Comparison of ENCODE assay signal across 7 mouse cellular contexts in genomic region chr9:21227342-21227741, GRCm38 (mm10). TPM values are rescaled to one million over a fixed set of nuclear protein-coding genes. Genes with fewer than 3 reads are reported as not detected.
DNase-seq lines count a peak whose midpoint lies in the region; ATAC-seq and TF ChIP-seq lines count a peak whose summit lies in the region.

No protein-coding gene starts in this region.

- WGBS in liver, embryonic 16.5 days (ENCODE audit: insufficient replicate concordance) = 17% methylated on average over 16 of the region's 16 CpGs

- peak; percentile 86 for TF ChIP-seq EP300 in ES-Bruce4 (IDR thresholded peaks at IDR 0.05; ENCODE audit: insufficient read depth, low read depth, low read length)

- no peaks in the 10 kb centered on the region for H3K27me3 ChIP-seq in ES-Bruce4 (ENCODE audit: control insufficient read depth, insufficient read depth, low read length, poor library complexity, severe bottlenecking)
- no peaks in the 10 kb centered on the region for H3K27me3 ChIP-seq in liver, embryonic 16.5 days (ENCODE audit: control insufficient read depth, insufficient read depth, low read depth, low read length)

- H3K9me3 ChIP-seq in ES-Bruce4 (replicated peaks; ENCODE audit: control insufficient read depth, insufficient read depth, low read length, poor library complexity, severe bottlenecking) = no peaks in the 10 kb centered on the region
- no peaks in the 10 kb centered on the region for H3K9me3 ChIP-seq in liver, embryonic 16.5 days (replicated peaks; ENCODE audit: control insufficient read depth, low read length)

- no peaks in the 10 kb centered on the region for H3K36me3 ChIP-seq in ES-Bruce4 (ENCODE audit: control insufficient read depth, insufficient read depth, low read length, poor library complexity, severe bottlenecking)
- H3K36me3 ChIP-seq in liver, embryonic 16.5 days (ENCODE audit: control insufficient read depth, insufficient read depth) = peaks cover 21% of the 10 kb centered on the region

- H3K9ac ChIP-seq in ES-Bruce4 (ENCODE audit: low read depth, poor library complexity, severe bottlenecking) = 0 out of 2 replicates have a peak overlapping the region, but pooled peaks have one; percentile 7
- H3K9ac ChIP-seq in liver, embryonic 16.5 days (ENCODE audit: low read depth, low read length) = peak overlapping the region; percentile 51

- H3K4me2 ChIP-seq in liver, embryonic 16.5 days (ENCODE audit: low read depth, low read length) = peak overlapping the region; percentile 65

- peak; percentile 87 for TF ChIP-seq POLR2A in ES-Bruce4 (IDR thresholded peaks at IDR 0.05; ENCODE audit: insufficient read depth, low read length)

- peak overlapping the region; percentile 25 for H3K4me3 ChIP-seq in ES-Bruce4 (ENCODE audit: low read depth, low read length)
- H3K4me3 ChIP-seq in liver, embryonic 16.5 days (ENCODE audit: low read depth, low read length) = peak overlapping the region; percentile 47

- no peak for DNase-seq in ovary, postnatal 14 days (ENCODE audit: low spot score)
- no peak for DNase-seq in B cell, adult 2 months
- DNase-seq in spleen, postnatal 14 days (ENCODE audit: low spot score in 2 of 2) = no peak

- peaks cover 9% of the 10 kb centered on the region for H3K4me1 ChIP-seq in ES-Bruce4 (ENCODE audit: control insufficient read depth, insufficient read depth, low read length)
- H3K4me1 ChIP-seq in liver, embryonic 16.5 days (ENCODE audit: control insufficient read depth, low read depth, low read length) = peaks cover 30% of the 10 kb centered on the region

- peak; percentile 24 for ATAC-seq in CD4-positive, CD25-positive, alpha-beta regulatory T cell, adult 4 months
- peak; percentile 54 for ATAC-seq in granulocyte monocyte progenitor cell, adult 5-6 weeks (replicated peaks; ENCODE audit: poor library complexity, severe bottlenecking)
- ATAC-seq in liver, embryonic 16.5 days (ENCODE audit: low read depth) = peak; percentile 69

- TF ChIP-seq CTCF in ES-Bruce4 (IDR thresholded peaks at IDR 0.05; ENCODE audit: low read depth, low read length) = no peak

- H3K27ac ChIP-seq in ES-Bruce4 (ENCODE audit: insufficient read depth, low read length) = no peak overlapping the region
- H3K27ac ChIP-seq in liver, embryonic 16.5 days (ENCODE audit: low read length) = peak overlapping the region; percentile 62

RNA-seq across cellular contexts. Expression of gene Keap1, which starts 11.8 kb away (rescaled TPM):
- 10 to 100 TPM; 20.1 to 43.4 TPM for polyA plus RNA-seq in CD4-positive, CD25-positive, alpha-beta regulatory T cell, adult 4 months (2017; shearing (Covaris generic))
- polyA plus RNA-seq in ES-Bruce4 (2011; ENCODE audit: insufficient read depth, insufficient read length, low read depth, missing spikeins) = 19.5 and 19.6 TPM in 2 replicates
- total RNA-seq in granulocyte monocyte progenitor cell, adult 5-6 weeks (2014; fragmentation: Nextera tagmentation) = 28.8 TPM in 2 replicates
- total RNA-seq in granulocyte monocyte progenitor cell, adult 5-6 weeks (2017) = 31.9 and 33.5 TPM in 2 replicates
- 26.2 and 27.7 TPM in 2 replicates for polyA plus RNA-seq in liver, embryonic 16.5 days (2015; fragmentation: Nextera tagmentation; extraction: Ambion mirVana)

RNA-seq across cellular contexts. Expression of gene S1pr5, which starts 20.9 kb away (rescaled TPM):
- polyA plus RNA-seq in CD4-positive, CD25-positive, alpha-beta regulatory T cell, adult 4 months (2017; shearing (Covaris generic)) = under 1 TPM in 1 of 2 experiments, not detected in 1; 0.12 TPM
- 0.40 and 0.44 TPM in 2 replicates for polyA plus RNA-seq in ES-Bruce4 (2011; ENCODE audit: insufficient read depth, insufficient read length, low read depth, missing spikeins)
- total RNA-seq in granulocyte monocyte progenitor cell, adult 5-6 weeks (2014; fragmentation: Nextera tagmentation) = not detected in 2 replicates
- total RNA-seq in granulocyte monocyte progenitor cell, adult 5-6 weeks (2017) = 0.21 and 0.56 TPM in 2 replicates
- 0.13 and 0.14 TPM in 2 replicates for polyA plus RNA-seq in liver, embryonic 16.5 days (2015; fragmentation: Nextera tagmentation; extraction: Ambion mirVana)

RNA-seq across cellular contexts. Expression of gene Atg4d, which starts 37.8 kb away (rescaled TPM):
- 10 to 100 TPM; 25.3 to 29.8 TPM for polyA plus RNA-seq in CD4-positive, CD25-positive, alpha-beta regulatory T cell, adult 4 months (2017; shearing (Covaris generic))
- 18.8 and 22.3 TPM in 2 replicates for polyA plus RNA-seq in ES-Bruce4 (2011; ENCODE audit: insufficient read depth, insufficient read length, low read depth, missing spikeins)
- 6.4 and 8.9 TPM in 2 replicates for total RNA-seq in granulocyte monocyte progenitor cell, adult 5-6 weeks (2014; fragmentation: Nextera tagmentation)
- total RNA-seq in granulocyte monocyte progenitor cell, adult 5-6 weeks (2017) = 5.5 and 5.9 TPM in 2 replicates
- 90.4 and 95.3 TPM in 2 replicates for polyA plus RNA-seq in liver, embryonic 16.5 days (2015; fragmentation: Nextera tagmentation; extraction: Ambion mirVana)
